Mouse (Mus musculus): Measurements from ENCODE around the gene Gata5. TPM values are rescaled to one million over a fixed set of nuclear protein-coding genes. Genes with fewer than 3 reads are reported as not detected.

Gene Gata5
- total RNA-seq, 1 experiment, result 0.04 TPM

- Histone ChIP-seq H3K9me3 (ENCODE audit: control insufficient read depth, insufficient read depth, low read depth, low read length) (no peaks in the 10 kb centered on the region), H3K9ac (ENCODE audit: insufficient read depth, low read depth, low read length, poor library complexity, severe bottlenecking) (no peak overlapping the region), H3K27ac (ENCODE audit: insufficient read depth, low read depth, low read length, poor library complexity, severe bottlenecking) (no peak overlapping the region), H3K36me3 (ENCODE audit: control insufficient read depth, insufficient read depth, low read length, poor library complexity, severe bottlenecking) (no peaks in the 10 kb centered on the region), H3K4me1 (ENCODE audit: control insufficient read depth in 2 of 2, insufficient read depth in 2 of 2, low read length in 2 of 2, poor library complexity in 1 of 2) (peaks cover 0 to 2% of the 10 kb centered on the region in 2 experiments; a peak in 1 of 4 replicates), H3K4me3 (ENCODE audit: insufficient read depth in 1 of 2, low read depth in 1 of 2, low read length in 2 of 2, poor library complexity in 1 of 2, severe bottlenecking in 1 of 2) (no peak overlapping the region)
- no peak for TF ChIP-seq ZNF384 (IDR thresholded peaks at IDR 0.05; ENCODE audit: low read depth, low read length)
- TF ChIP-seq ZC3H11A (IDR thresholded peaks at IDR 0.05; ENCODE audit: borderline replicate concordance, low read depth, low read length), result no peak
- TF ChIP-seq MAFK (IDR thresholded peaks at IDR 0.05; ENCODE audit: insufficient read depth, low read depth, low read length), result no peak
- TF ChIP-seq HCFC1 (IDR thresholded peaks at IDR 0.05; ENCODE audit: borderline replicate concordance, insufficient read depth, low read length), result no peak
- TF ChIP-seq CHD2 (IDR thresholded peaks at IDR 0.05; ENCODE audit: low read depth, low read length), result no peak
- in situ Hi-C loops (cut with MboI; ENCODE audit: low sequenced_read_pairs in 2 of 2, unreplicated experiment in 2 of 2), result no loop called here
- no peak for DNase-seq (ENCODE audit: low read depth, low spot score)
Measured at GRCm38 (mm10) chr2:180367350-180367749, 32.9 kb upstream of the Gata5 start.

GRCm38 (mm10) chr2:180363434-180363720 lies 28.9 kb upstream of the Gata5 start:
- H3K9ac ChIP-seq (ENCODE audit: insufficient read depth, low read depth, low read length, poor library complexity, severe bottlenecking), result no peak overlapping the region
- no peak for TF ChIP-seq MAFK (IDR thresholded peaks at IDR 0.05; ENCODE audit: insufficient read depth, low read depth, low read length)
- TF ChIP-seq ZNF384 (IDR thresholded peaks at IDR 0.05; ENCODE audit: low read depth, low read length), result no peak
- H3K4me1 ChIP-seq (ENCODE audit: control insufficient read depth in 2 of 2, insufficient read depth in 2 of 2, low read length in 2 of 2, poor library complexity in 1 of 2), result peaks cover 0 to 2% of the 10 kb centered on the region in 2 experiments; a peak in 1 of 4 replicates
- H3K9me3 ChIP-seq (ENCODE audit: control insufficient read depth, insufficient read depth, low read depth, low read length), result no peaks in the 10 kb centered on the region
- no peak overlapping the region for H3K4me3 ChIP-seq (ENCODE audit: insufficient read depth in 1 of 2, low read depth in 1 of 2, low read length in 2 of 2, poor library complexity in 1 of 2, severe bottlenecking in 1 of 2)
- no peak overlapping the region for H3K27ac ChIP-seq (ENCODE audit: insufficient read depth, low read depth, low read length, poor library complexity, severe bottlenecking)
- in situ Hi-C loops (cut with MboI; ENCODE audit: low sequenced_read_pairs in 2 of 2, unreplicated experiment in 2 of 2), result no loop called here
- no peak for DNase-seq (ENCODE audit: low read depth, low spot score)
- H3K36me3 ChIP-seq (ENCODE audit: control insufficient read depth, insufficient read depth, low read length, poor library complexity, severe bottlenecking), result no peaks in the 10 kb centered on the region

- in situ Hi-C loops (cut with MboI; ENCODE audit: low sequenced_read_pairs in 2 of 2, unreplicated experiment in 2 of 2), result no loop called here
- H3K4me3 ChIP-seq (ENCODE audit: insufficient read depth in 1 of 2, low read depth in 1 of 2, low read length in 2 of 2, poor library complexity in 1 of 2, severe bottlenecking in 1 of 2), result no peak overlapping the region
- H3K36me3 ChIP-seq (ENCODE audit: control insufficient read depth, insufficient read depth, low read length, poor library complexity, severe bottlenecking), result no peaks in the 10 kb centered on the region
- H3K9ac ChIP-seq (ENCODE audit: insufficient read depth, low read depth, low read length, poor library complexity, severe bottlenecking), result no peak overlapping the region
- DNase-seq (ENCODE audit: low read depth, low spot score), result no peak
- peaks cover 0 to 2% of the 10 kb centered on the region in 2 experiments; a peak in 1 of 4 replicates for H3K4me1 ChIP-seq (ENCODE audit: control insufficient read depth in 2 of 2, insufficient read depth in 2 of 2, low read length in 2 of 2, poor library complexity in 1 of 2)
- no peaks in the 10 kb centered on the region for H3K9me3 ChIP-seq (ENCODE audit: control insufficient read depth, insufficient read depth, low read depth, low read length)
- no peak overlapping the region for H3K27ac ChIP-seq (ENCODE audit: insufficient read depth, low read depth, low read length, poor library complexity, severe bottlenecking)
- TF ChIP-seq HCFC1 (IDR thresholded peaks at IDR 0.05; ENCODE audit: borderline replicate concordance, insufficient read depth, low read length) (no peak), ZNF384 (IDR thresholded peaks at IDR 0.05; ENCODE audit: low read depth, low read length) (no peak), ZC3H11A (IDR thresholded peaks at IDR 0.05; ENCODE audit: borderline replicate concordance, low read depth, low read length) (no peak), MAFK (IDR thresholded peaks at IDR 0.05; ENCODE audit: insufficient read depth, low read depth, low read length) (no peak), CHD2 (IDR thresholded peaks at IDR 0.05; ENCODE audit: low read depth, low read length) (no peak)
Measured at GRCm38 (mm10) chr2:180362585-180363433, 28.3 kb upstream of the Gata5 start.

GRCm38 (mm10) chr2:180359062-180359461 lies 24.6 kb upstream of the Gata5 start:
- Histone ChIP-seq H3K4me1 (ENCODE audit: control insufficient read depth in 2 of 2, insufficient read depth in 2 of 2, low read length in 2 of 2, poor library complexity in 1 of 2) (no peaks in the 10 kb centered on the region), H3K36me3 (ENCODE audit: control insufficient read depth, insufficient read depth, low read length, poor library complexity, severe bottlenecking) (no peaks in the 10 kb centered on the region), H3K4me3 (ENCODE audit: insufficient read depth in 1 of 2, low read depth in 1 of 2, low read length in 2 of 2, poor library complexity in 1 of 2, severe bottlenecking in 1 of 2) (no peak overlapping the region), H3K9me3 (ENCODE audit: control insufficient read depth, insufficient read depth, low read depth, low read length) (no peaks in the 10 kb centered on the region), H3K9ac (ENCODE audit: insufficient read depth, low read depth, low read length, poor library complexity, severe bottlenecking) (no peak overlapping the region), H3K27ac (ENCODE audit: insufficient read depth, low read depth, low read length, poor library complexity, severe bottlenecking) (no peak overlapping the region)
- no peak for TF ChIP-seq ZNF384 (IDR thresholded peaks at IDR 0.05; ENCODE audit: low read depth, low read length)
- no peak for TF ChIP-seq CHD2 (IDR thresholded peaks at IDR 0.05; ENCODE audit: low read depth, low read length)
- no peak for TF ChIP-seq ZC3H11A (IDR thresholded peaks at IDR 0.05; ENCODE audit: borderline replicate concordance, low read depth, low read length)
- no peak for TF ChIP-seq HCFC1 (IDR thresholded peaks at IDR 0.05; ENCODE audit: borderline replicate concordance, insufficient read depth, low read length)
- no peak for TF ChIP-seq MAFK (IDR thresholded peaks at IDR 0.05; ENCODE audit: insufficient read depth, low read depth, low read length)
- no peak for DNase-seq (ENCODE audit: low read depth, low spot score)
- in situ Hi-C loops (cut with MboI; ENCODE audit: low sequenced_read_pairs in 2 of 2, unreplicated experiment in 2 of 2), result no loop called here
